Mouse (Mus musculus): ENCODE results near the gene Gm10644.
"Not testable (repeated sequence)": the region's sequence is repeated elsewhere in the genome, so short reads cannot be mapped to it uniquely, and the experiment has no call there.

Gene Gm10644

DNA sequence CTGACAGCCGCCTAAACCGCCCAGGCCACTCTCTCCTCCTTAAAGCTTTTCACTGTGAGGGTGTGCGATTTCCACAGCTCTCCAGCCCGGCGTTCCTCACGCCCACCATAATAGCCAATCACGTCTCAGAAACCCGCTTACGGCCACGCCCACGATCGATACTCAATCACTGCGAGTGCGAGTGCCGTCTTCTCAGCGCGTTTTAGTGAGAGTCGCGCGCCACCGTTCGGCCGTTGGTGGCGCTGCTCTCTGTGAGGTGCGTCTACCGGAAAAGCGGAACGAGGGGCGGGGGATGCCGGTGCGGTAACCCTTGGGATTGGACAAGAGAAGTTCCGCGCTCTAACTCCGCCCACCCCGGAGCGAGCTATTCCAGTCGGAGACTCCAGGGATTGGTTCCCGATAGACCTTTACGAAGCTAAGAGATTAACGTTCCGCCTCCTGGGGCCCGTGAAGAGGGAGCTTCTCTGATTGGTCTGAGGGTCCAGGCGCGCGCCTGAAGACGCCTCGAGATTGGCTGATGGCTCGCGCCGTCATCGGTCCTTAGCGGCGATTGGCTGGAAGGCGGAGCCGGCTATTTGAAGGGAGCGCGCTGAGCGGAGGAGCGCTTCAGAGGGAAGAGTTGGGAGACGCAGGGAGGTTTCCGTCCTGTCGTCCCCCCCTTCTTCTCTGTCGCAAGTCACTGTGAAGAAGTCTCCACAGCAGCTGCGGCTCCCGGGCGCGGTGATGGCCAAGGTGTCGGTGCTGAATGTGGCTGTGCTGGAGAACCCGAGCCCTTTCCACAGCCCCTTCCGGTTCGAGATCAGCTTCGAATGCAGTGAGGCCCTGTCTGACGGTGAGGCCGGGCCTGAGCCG is at the start of gene Gm10644, which contains the start of gene Asf1b:
Gene Gm10644 (minus strand): TSS at position 100 of the 852 bp plus-strand sequence.
Gene Asf1b (plus strand): TSS at position 402 of the 852 bp plus-strand sequence.
- CTCF ChIA-PET = interaction anchor here (0.5 to 1.0 kb wide), 3 partner anchors 16 to 623 kb away, joined by 4 to 7 read pairs (median 5); no protein-coding TSS in a partner anchor

DNA sequence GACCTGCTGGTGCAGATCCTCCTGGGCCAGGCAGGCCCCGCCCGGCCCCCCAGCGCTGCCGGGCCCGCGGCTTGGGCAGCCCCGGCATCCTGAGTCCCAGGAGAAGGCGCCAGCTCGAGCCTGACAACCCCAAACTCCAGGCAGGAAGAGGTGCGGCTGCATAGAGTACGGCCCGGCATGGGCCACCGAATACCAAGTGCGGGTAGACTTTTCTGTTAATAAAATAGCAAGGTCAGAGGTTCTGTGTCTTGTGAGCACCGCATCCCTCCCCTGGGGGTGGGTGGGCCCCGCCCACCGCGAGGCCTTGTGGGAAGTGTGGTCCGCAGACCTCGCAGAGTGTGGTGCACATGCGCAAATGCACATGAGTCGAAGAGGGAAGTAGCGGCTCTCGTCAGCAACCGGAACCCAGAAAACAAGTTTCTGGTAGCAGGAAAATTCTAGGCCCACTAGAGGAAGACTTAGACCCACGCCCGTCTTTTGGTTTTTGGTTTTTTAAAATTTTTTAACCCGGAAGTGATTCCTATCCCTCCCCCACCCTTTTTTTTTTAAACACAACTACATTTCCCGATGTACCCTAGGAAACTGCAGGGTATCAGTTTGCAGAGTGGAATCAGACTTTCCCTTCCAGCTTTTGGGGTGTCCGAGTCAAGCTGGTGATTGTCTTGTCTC is 49.7 kb upstream of the Gm10644 start:
- CTCF ChIA-PET = no interaction called here

DNA sequence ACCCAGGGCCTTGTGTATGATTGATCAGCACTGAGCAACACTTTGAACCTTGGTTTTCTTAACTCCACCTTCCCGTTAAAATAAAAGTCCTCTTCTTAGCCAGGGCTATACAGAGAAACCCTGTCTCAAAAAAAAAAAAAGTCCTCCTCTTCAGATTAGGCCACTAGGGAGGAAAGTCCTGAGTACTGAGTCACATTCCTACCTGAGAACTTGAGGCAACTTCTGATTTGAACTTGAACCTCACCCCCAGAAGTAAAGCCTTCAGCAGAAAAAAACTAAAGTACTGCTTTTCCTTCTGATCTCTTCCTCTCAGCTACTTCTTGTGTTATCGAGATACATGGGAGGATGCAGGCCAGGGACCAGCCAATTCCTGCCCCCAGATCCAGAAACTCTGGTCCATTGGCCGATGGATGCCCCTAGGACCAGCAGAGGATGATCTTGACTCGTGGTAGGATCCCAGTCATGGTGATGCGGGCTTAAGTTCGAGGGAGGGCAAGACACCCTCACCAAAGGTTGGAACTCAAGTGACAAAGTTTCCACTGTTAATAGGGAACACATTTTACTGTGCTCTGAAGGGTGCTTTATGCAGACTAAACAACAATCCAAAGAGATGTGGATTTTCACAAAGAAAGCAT is 48.7 kb upstream of the Gm10644 start:
- CTCF ChIA-PET = no interaction called here

DNA sequence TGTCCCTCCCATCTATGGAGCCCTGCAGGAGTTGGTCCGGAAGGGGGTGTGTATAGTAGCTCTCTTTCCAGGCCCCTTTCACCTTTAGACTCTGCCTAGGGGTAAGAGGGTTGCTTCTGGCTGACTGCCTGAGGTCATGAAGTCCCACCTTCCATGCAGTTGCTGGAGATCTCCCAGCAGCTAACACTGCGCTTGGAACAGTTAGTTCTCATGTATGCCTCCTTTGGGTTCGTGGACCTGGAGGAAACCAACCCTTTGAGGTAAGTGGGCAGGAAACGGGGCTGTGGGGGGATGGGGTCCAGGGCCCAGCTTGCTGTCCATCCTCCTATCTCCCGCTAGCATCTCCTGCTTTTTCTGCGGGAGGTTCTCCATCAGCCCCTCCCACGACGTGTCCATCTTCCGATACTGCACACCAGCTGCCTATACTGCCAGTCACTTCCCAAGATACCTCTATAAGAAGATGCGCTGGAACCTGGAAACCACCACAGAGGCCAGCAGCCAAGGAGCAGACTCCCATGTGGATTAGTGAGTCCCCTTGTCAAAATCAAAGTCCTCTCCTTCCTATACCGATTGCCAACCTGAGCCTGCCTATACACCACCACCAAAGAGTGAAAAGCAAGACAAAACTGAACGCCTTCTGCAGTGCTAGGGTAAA is 48.1 kb upstream of the Gm10644 start:
- CTCF ChIA-PET = no interaction called here

DNA sequence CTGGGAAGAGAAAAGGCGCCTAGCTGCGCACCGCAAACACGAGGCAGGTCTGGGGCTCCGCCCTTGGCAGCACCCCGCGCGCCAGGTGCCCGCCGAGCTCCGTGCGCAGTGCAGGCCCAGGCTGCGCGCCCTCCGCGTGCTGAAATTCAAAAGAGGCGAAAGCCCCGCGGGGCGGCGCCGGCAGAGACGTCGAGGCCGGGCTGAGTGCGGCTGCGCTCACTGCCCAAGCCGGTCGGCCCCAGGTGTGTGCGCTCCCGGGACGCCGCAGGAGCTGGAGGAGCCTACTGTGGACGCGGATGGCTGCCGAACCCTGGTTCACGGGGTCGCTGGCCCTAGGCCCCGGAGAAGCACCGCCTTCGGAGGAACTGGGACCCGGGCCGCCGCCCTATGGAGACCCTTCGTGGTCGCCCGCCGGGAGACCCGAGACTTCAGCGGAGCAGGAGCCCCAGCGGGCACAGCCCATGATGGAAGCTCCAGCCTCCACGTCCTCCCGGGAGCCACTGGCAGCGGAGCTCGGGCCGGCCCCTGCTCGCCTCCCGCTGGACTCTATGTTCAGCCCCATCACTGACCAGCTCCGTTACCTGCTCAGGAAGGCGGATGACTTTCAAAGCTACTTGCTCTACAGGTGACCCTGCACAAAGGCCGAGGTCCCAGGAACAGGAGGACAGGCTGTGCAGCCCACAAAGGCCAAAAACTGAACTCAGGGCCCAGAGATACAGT is 46.4 kb upstream of the Gm10644 start, which contains the start of gene 1700067K01Rik:
Gene 1700067K01Rik (plus strand): TSS at position 222 of the 720 bp plus-strand sequence.
- CTCF ChIA-PET = no interaction called here

DNA sequence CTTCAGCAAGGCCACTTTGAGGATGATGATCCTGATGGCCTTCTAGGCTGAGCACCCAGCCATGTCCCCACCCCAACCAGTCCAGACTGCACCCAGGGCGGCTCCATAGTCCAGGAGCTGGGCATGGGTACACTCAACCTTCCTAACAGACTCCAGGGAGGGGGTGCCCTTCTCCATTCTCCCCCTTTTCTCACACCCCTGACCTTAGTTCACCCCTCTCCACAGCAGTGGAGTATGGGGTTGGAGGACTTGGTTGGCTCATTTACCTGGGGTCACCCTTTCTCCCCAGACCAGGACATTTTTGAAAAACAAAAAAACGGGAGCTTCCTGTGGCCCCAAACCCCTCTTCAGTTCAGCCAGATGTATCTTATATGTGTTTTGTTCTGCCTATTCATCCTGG is 44.8 kb upstream of the Gm10644 start:
- CTCF ChIA-PET = no interaction called here

DNA sequence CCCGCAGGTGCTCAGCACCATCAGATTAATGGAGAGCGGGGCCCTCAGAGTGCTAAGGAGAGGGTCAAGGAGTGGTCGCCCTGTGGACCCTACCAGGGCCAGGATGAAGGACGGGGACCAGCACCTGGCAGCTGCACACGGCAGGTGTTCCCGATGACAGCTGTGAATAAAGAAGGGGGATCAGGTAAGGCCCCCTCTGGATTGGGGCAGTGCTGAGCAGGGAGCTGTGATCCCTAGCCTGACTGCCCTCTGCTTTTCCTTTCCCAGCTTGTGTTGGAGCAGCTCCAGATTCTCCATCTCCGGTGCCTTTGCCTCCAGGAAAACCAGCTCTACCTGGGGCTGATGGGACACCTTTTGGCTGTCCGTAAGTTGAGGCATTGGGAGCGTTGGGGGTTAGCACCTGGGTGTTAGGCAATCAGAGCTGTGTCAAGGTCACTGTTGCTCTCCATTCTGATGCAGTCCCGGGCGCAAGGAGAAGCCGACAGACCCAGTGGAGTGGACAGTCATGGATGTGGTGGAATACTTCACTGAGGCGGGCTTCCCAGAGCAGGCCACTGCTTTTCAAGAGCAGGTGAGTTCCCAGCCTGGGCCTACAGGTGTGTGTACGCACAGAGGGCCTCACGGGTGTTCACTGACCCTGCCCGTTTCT is 44.2 kb upstream of the Gm10644 start:
- CTCF ChIA-PET = no interaction called here

DNA sequence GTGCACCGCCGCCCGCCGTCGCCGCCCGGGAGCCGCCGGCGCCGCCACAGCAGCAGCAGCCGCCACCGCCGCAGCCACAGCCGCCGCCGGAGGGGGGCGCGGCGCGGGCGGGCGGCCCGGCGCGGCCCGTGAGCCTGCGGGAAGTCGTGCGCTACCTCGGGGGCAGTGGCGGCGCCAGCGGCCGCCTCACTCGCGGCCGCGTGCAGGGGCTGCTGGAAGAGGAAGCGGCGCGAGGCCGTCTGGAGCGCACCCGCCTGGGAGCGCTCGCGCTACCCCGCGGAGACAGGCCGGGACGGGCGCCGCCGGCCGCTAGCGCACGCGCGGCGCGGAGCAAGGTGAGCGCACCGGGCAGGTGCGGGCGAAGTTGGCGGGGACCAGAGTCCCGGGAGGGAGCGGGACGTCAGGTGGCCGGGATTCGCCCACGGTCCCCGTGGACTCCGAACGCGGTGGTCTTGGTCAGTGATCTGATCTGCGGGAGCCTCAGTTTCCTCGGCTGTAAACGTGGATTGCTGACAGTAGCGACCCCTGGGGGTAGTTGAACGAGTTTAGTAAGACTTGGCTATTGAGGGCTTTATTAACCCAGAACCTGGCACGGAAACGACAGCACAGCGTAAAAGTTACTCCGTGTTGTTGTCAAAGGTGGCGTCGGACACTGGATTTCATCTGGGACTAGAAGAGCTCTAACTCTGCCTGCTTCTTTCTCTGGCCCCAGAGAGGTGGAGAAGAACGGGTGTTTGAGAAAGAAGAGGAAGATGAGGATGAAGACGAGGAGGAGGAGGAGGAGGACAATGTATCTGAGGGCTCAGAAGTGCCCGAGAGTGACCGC is 43.4 kb upstream of the Gm10644 start:
- CTCF ChIA-PET = interaction anchor here (0.7 kb wide), 1 partner anchor 240 kb away, joined by 10 read pairs; no protein-coding TSS in a partner anchor

DNA sequence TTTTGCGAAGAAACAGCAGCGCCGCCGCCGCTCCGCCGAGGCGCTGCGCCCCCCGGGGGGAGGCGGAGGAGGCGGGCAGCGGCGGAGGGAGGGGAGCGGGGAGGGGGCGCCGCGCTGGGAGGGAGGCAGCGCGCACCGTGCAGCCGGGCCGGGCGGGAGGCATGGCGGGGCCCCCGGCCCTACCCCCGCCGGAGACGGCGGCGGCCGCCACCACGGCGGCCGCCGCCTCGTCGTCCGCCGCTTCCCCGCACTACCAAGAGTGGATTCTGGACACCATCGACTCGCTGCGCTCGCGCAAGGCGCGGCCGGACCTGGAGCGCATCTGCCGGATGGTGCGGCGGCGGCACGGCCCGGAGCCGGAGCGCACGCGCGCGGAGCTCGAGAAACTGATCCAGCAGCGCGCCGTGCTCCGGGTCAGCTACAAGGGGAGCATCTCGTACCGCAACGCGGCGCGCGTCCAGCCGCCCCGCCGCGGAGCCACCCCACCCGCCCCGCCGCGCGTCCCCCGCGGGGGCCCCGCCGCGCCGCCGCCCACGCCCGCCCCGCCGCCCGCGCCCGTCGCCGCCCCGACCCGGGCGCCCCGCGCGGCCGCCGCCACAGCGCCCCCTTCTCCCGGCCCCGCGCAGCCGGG is 42.6 kb upstream of the Gm10644 start, which contains the start of gene Samd1:
Gene Samd1 (plus strand): TSS at position 162 of the 631 bp plus-strand sequence.
- CTCF ChIA-PET = interaction anchor here (0.7 kb wide), 1 partner anchor 241 kb away, joined by 10 read pairs; no protein-coding TSS in a partner anchor

DNA sequence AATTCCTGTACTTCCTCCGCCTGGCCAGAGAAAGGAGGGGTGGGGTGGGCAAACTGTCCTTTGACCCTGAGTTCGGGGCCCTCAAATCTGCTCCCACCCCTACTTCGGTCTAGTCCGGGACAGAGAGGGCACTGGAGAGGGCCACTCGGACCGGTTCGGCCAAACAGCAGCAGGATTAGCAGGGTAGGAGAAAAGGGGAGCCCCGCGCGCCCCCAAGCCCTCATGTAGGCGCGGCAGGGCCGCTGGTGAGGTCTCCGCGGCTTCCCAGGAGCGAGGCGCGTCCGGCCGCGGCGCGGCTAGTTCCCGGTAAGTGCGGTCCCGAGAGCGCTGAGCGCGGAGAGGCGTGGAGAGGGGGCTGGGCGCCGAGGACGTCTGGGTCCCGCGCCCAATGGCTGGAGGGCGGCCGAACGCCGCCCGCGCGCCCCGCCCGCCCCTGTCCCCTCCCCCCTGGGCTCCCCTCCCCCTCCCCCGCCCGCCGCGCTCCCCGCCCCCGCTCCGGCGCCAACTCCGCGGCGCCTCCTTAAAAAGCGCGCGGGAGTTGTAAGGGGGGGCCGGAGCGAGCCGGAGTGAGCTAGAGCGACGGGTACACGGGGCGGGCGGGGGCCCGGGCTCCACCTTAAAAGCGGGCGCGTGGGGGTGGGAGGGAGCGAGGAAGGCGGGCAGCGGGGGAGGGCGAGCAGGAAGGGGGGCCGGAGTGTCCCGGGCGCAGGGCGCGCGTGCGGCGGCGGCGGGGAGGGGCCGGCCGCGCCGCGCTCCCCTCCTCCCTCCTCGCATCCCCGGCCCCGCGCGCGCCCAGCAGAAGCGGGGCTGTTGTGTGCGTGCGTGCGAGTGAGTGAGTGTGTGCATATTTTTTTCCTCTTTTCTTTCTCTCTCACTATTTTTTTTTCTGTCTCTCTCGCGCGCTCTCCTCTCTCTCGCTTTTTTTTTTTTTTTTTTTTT is 41.8 kb upstream of the Gm10644 start:
- CTCF ChIA-PET = no interaction called here

DNA sequence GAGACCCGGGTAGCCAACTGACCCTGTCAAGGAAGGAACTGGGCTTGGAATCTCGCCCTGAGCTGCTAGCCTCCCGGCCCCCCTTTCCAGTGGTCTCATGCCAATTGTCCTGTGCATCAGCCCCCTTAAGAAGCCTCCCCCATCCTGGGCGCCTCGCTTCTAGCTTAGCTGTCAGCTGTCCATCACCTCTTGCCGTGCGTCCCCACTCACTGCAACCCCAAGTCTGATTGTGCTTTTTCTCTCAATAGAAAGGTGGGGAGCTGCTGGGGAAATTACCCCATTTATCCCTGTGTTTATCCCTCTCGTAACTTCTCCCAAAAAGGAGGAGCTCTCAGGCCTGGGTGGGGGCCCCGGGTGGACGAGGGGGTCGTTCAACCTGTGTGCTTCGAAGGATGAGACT is 41.0 kb upstream of the Gm10644 start:
- CTCF ChIA-PET = no interaction called here

DNA sequence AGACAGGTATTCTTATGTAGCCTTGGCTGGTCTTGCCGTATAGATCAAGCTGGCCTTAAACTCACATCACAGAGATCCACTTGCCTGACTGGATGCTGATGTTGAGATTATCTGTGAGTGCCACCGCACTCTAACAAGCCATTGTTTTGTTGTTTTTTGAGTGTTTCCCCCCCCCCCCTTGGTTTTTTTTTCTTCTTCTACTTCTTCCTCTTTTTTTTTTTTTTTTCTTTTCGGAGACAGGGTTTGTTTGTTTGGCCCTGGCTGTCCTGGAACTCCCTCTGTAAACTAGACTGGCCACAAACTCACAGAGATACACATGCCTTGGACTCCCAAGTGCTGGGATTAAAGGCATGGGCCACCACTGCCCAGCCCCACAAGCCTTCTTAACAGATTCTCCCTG is 39.0 kb upstream of the Gm10644 start:
- CTCF ChIA-PET = no interaction called here

DNA sequence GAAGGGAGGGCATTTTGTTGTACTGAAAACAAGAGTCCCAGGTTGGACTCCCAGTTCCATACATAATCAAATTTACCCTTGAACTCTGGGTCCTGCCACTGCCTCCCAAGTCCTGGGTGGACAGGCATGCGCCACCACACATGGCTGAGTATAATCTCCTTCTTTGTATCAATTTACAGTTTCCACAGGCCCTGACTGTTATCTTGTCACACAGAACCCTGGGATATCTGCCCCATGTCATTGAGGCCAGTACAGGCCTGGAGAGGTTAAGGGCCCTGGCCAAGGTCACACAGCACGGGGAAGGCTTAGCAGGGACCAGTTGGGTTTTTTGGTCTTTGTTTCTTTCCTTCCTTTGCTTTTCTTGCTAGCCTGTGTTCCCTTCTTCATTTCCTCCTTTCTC is 37.5 kb upstream of the Gm10644 start:
- CTCF ChIA-PET = no interaction called here

DNA sequence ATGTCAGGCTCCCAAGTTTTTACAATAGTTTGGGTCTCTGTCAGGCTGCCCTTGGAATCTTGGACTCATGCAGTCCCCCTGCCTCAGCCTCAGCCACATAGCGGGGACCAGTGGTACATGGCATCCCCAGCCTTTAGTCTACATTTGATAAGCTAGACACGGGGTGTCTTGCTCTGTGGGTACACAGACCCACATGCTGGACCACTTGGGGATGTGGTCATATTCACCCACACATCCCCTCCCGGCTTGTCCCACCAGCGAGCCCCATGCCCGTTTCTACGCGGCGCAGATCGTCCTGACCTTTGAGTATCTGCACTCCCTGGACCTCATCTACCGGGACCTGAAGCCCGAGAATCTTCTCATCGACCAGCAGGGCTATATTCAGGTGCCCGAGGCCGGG is 35.2 kb upstream of the Gm10644 start:
- CTCF ChIA-PET = no interaction called here

DNA sequence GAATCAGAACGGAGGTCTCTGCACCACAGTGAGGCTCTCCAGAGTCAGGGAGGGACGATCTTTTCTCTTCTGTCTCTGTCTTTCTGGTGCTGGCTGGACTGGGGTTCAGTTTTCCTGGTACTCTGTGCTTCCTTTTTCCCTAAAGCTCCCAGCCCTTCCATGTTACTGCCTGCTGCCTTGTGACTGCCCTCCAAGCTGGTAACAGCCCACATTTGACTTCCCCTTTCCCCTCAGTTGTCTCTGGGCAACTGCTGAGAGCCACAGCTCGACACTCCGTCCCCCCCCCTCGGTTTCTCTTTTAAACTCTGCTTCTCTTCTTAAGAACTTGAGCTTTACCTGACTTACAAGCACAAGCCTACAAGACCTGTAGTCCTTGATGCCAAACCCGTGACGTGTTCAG is 34.2 kb upstream of the Gm10644 start:
- CTCF ChIA-PET = interaction anchor here (0.6 kb wide), 1 partner anchor 270 kb away, joined by 3 read pairs; no protein-coding TSS in a partner anchor

DNA sequence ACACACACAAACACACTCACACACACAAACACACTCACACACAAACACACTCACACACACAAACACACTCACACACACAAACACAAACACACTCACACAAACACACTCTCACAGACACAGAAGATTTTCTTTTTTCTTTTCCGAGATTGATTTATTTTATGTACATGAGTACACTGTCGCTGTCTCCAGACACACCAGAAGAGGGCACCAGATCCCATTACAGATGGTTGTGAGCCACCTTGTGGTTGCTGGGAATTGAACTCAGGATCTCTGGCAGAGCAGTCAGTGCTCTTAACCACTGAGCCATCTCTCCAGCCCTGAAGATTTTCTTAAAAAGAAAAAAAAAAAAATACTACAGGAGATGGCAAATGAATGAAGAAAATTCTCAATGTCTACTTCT is 28.2 kb upstream of the Gm10644 start:
- CTCF ChIA-PET = not testable (repeated sequence)

DNA sequence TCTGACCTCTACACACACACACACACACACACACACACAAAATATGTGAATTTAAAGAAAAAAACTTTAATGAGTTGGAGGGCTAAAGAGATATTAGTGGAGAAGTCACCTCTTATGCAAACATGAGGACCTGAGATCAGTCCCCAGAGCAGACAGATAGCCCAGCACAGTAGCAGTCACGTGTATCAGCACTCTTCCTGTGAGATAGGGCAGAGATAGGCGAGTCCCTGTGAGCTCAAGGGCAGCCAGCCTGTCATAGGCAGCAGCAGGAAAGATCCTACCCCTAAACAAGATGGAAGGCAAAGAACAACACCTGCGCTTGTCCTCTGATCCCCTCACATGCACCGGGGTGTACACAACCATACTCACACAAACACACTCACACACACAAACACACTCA is 27.4 kb upstream of the Gm10644 start:
- CTCF ChIA-PET = interaction anchor here (0.6 kb wide), 1 partner anchor 36 kb away, joined by 4 read pairs; no protein-coding TSS in a partner anchor

DNA sequence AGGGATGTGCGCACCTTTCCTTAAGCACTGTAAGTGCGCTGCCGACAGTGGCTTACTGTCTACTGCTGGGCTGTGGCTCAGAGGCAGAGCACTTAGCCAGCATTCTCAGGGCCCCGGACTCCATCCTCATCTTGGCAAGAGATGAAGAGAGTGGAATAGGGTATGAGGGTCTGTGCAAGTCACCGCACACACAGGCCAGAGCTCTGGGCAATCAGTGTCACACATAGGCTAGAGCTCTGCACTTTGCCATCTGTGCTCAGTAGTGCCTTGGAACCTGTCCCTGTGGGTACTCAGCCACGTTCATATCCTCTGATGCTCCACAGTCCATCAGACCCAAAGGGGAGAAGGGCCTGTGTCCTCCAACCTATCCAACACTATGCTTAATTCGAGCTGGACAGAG is 26.5 kb upstream of the Gm10644 start:
- CTCF ChIA-PET = no interaction called here
